Mouse (Mus musculus) E14TG2a.4 (cell line): ENCODE data around the gene Capn1.

ENCODE experiments used
- CTCF ChIP-seq: conservative IDR thresholded peaks from 2 replicates; pipeline ENCODE4 v1.5.1; 2014; ENCODE audit warnings: low read length
- NANOG ChIP-seq: IDR thresholded peaks from 2 replicates; pipeline ENCODE4 v1.6.1; 2014; ENCODE audit warnings: borderline replicate concordance, low read length, mixed read lengths

- TF ChIP-seq CTCF (no peak), NANOG (no peak)
These were observed 62.4 kb downstream of the Capn1 start for GRCm38 (mm10) chr19:5953201-5953770.
